Mouse (Mus musculus) v-Abl transformed pro-B cells (cell line): ENCODE measurements at regions not wholly inside any gene's neighbourhood (a gene's known extent, or its start where the extent isn't known, plus 50 kb on each side); places are given as distances from the start of the nearest gene placed in this dataset.
"Not testable (repeated sequence)": the region's sequence is repeated elsewhere in the genome, so short reads cannot be mapped to it uniquely, and the experiment has no call there.

Experiments
- in situ Hi-C, 2 experiments: fragments of 400-800 bp; cut with MboI; formaldehyde crosslinking; loops; one replicate each; pipeline ENCODE4 v1.15.1; 2025; ENCODE audit not compliant: unreplicated experiment in 2 of 2

DNA sequence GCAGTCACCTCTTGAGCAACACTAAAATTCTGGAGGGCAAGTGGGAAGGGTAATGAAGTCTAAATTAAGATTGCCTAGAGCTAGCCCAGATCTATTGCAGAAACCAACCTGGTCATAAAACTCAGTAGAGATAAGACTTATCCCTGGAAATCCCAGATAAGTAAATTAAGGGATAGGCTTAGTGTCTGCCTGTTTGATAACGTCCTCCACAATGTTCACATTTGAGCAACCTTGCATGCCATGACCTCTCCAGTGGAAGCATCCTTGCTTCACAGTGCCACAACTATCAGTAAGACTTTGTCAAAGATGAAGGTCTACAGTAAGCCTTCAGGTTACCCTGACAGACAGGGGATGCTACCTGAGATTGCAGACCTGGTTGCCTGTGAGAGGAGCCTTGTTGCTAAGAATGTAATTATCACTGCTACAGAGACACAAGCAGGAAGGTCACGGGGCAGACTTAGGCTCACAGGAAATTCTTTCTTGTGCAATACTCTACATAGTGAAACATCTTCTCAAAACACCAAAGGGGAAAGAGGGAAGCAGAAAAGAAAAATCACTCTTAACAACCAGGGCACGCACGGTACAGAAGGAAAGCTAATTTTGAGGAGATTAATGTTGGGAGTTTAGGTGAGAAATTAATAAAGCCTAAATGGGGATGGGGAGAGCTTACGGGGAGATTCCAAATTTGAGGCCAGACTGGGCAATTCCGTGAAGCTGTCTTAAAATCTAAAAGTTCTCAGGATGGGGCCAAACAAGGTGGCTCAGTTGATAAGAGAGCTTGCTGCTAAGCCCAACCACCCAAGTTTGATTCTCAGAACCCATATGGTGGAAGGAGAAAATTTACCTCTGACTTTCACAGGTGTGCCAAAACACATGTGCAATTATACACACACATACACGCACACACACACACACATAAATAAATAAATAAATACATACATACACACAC lies 56.9 kb upstream of the Prdm9 start:
- in situ Hi-C loops, result loop anchor here (5.0 to 25.0 kb wide), 4 partner anchors 101 to 1316 kb away; no protein-coding TSS in a partner anchor

DNA sequence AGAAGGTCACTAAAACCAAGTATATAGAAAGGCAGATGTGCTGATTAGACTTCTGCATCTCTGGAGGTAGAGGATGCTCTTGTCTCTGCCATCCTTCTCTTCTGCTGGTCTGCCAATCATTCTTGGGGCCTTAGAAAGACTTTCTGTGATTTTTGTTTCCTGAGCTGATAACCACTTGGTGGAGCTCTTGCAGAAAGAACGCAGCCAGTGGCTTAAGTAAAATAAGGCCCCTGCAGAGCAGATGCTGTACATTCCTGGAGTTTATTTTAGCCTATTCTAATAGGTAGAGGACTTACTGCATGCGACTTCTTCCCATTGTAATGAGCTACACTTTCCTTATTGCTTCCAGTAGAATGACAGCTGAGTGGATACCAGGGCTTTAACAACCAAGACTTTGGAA lies 58.8 kb upstream of the Prdm9 start:
- in situ Hi-C loops, result loop anchor here (5.0 to 25.0 kb wide), 4 partner anchors 99 to 1314 kb away; no protein-coding TSS in a partner anchor

DNA sequence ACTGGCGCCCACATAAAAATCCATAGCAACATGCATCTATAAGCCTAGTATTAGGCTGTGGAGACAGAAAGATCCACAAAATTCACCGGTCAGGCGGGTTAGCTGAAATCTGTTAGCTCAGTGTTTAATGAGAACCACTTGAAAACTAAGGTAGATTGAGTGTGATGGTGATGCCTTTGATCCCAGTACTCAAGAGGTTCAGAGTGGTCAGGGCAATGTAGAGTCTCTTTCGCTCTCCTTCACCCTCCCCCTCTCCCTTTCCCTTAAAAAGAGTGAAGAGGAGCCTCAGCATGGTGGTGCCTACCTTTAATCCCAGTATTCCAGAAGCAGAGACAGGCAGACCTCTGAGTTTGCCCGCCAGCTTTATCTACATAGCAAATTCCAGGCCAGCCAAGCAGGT lies 66.6 kb upstream of the Prdm9 start:
- in situ Hi-C loops, result no loop called here

DNA sequence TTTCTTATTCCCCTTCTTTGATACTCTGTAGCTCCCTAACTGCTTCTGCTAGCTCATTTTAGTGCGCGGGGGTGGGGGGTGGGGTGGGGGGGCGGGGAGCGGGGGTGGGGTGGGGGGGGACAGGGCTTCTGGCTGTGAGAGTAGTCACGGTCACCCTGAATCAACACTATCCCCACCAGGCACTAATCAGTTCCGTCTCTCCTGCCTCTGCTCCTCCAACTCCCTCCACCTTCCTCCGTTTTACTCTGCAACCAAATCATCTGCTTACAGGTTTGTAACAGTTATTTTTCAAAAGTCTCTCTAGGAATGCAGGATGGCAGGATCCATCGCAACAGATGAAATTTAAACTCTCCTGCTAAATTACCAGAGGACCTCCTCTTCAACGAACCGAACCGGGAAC lies 67.5 kb upstream of the Prdm9 start:
- in situ Hi-C loops, result no loop called here

DNA sequence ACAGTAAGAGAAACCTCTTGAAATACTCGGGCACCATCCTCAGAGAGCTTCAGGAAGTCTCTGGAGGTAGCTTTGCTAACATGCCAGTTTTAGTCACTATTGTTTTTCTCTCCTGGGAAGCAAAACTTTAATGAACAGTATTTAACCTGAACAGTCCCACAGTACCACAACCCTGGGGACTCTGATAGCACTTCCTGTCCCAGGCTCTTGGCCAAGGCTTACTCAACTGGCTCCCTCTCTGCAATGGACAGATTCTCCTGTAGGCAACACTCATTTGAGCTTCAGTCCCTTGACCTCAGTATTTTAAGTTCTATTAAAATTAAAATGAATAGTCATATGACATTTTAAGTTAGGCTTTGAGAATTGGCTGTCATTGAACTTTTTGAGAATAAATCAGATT lies 67.9 kb upstream of the Prdm9 start:
- in situ Hi-C loops, result no loop called here

DNA sequence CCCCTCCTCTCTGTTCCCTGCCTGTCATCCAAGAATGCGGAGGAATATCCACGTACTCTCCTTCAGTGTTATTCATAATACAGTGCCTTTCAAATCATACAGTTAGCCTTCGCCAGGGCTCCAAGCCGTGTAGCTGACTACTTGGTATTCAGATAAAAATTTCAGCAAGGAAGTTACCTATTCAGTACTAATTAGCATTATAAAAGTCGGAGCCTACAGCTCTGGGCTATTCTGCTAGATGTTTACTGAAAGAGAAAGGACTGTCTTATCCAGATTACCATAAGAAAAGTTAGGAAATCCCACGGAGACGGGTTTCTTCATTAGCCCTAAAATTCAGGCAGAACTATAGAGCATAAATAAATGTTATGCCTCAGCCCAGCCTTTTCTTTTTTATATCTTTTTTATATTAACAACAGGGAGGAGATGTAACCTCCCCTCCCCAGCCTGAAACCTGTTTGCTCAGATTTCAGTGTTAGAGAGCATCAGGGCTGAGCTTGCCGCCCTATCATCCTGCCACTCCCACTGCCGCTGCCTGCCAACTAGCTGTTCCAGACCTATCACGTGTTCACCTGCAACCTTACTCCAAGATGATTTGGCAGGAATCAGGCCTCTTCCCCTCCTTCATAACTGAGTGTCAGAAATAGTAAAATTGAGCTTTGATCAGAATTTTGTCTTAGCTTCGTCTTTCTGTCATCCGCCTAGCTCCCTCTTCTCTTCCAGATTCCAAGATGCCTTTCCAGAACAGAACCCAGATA lies 65.5 kb upstream of the Chd1 start:
- in situ Hi-C loops, result not testable (repeated sequence)

DNA sequence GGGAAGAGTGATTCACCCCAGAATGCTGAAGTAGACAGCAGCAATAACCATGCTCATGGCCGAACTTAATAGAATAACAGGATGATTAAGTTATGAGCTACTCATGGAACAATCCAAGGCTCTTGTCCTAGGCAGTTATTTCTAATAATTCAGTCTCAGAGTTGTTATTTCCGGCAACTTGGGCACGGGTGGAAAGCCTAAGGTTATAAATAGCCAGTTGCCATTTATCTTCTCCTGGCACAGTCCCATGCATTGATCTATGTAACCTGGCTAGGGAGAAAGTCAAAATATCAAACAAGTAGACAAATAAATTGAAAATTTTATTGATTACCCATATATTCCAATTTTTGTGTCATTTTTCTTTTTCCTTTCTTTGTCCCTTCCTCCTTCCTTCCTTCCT lies 64.0 kb upstream of the Chd1 start:
- in situ Hi-C loops, result no loop called here

DNA sequence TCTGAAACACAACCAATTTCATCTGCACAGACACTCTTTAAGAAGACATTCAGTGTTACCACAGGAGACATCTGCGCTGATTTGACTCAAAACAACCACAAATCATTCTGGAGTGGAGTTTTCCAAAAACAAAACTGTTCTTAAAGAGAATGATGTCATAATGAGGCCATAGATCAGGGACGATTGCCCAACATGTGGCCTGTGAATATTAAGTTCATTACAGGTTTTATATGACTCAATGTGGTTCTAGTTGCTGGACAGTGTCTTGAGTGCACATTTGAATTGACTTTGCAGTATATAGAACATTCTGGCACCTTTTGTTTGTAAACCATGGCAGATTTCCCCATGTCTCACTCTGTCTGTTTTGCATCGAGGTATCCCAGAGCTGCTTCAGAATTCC lies 63.0 kb upstream of the Chd1 start:
- in situ Hi-C loops, result no loop called here

DNA sequence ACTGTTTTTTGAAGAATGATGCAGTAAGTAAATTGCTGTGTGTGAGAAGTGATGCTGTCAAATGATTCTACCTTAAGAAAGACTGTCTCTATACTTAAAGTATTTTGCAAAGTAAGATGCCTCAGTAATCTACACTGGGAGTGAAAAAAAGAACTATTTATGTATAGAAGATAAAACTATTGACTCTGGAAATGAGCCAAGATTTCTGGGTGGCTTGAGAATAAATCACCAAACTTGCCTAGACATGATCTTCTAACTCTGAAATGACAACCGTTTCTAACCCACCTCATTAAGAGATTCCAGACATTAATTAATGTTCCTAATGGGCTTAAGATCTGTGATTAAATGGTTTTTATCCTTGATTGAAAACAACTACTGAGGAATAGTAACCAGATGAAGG lies 58.0 kb upstream of the Chd1 start:
- in situ Hi-C loops, result no loop called here

DNA sequence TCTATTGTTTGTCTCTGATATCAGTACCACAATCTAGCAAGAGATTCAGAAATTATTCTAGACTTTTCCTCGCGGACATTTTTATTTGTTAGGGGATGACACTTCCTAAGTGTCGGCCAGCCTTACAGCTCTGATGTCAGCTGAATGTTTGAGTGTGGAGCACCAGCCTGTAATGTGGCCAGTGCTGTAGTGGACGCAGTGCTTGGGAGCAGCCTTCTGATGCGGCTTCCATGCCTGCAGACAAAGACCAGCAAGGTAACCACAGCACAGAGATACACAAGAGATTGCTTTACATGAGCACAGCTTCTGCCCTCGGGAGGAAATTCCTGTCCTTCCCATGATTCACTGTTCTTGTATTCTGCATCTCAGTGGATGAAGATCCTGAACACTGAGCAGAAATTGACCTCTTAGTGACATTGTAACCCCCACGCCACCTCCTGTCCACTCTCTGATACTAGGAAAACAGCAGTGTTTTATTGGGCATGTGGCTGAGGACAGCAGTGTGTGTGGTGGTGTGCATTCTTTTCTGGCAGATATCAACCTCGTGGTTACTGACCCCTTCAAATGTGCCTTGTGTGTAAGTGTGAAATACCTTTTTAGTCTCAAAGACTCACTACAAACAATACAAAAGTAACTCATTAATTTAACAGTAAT lies 54.6 kb upstream of the Chd1 start:
- in situ Hi-C loops, result no loop called here

DNA sequence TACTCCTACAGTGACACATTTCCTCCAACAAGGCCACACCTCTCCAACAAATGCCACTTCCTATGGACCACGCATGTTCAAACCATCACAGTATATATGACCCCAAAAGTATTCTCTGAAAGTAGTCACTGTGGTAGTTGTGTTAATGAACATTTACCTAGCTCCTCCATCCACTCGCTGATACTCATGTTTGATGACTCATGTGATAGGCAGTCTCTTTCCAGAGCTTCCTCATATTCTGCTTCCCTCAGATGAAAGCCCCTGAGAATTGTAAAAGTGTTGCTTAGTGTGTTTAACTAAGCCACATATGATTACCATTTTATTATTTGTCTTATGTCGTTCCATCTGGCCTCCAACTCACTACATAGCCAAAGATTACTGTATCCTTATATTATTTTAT lies 52.9 kb upstream of the Chd1 start:
- in situ Hi-C loops, result no loop called here
